Mouse (Mus musculus) spleen, adult 2 months (tissue): ENCODE results near the gene Tecpr2.

Source experiments
- CTCF ChIP-seq: fragments of 200-500 bp; IDR thresholded peaks from 2 replicates; pipeline ENCODE4 v1.5.1; 2011; ENCODE audit warnings: mild to moderate bottlenecking, inconsistent platforms; ENCODE audit not compliant: insufficient read depth, insufficient read length, insufficient replicate concordance; ENCODE audit errors: extremely low read depth
- POLR2A ChIP-seq: fragments of 200-500 bp; IDR thresholded peaks from 2 replicates; pipeline ENCODE4 v1.6.1; 2011; ENCODE audit warnings: low read depth, low read length, inconsistent platforms

GRCm38 (mm10) chr12:110920254-110920653 is 31.2 kb downstream of the Tecpr2 start:
- TF ChIP-seq CTCF (no peak), POLR2A (no peak)
